Mouse (Mus musculus): ENCODE results near the gene Ryr3.

- TF ChIP-seq GATA1 (IDR thresholded peaks at IDR 0.05; ENCODE audit: borderline replicate concordance, low read length) (no peak), FLI1 (IDR thresholded peaks at IDR 0.05; ENCODE audit: low read length) (no peak)
Observed at GRCm38 (mm10) chr2:113238871-113239270, 22.0 kb upstream of the Ryr3 start.

Data from megakaryocyte, embryonic 14.5 days (primary cell).